Comparison of ENCODE assay signal across 8 mouse cellular contexts in genomic region chr7:19664955-19665841, GRCm38 (mm10). TPM values are rescaled to one million over a fixed set of nuclear protein-coding genes. Genes with fewer than 3 reads are reported as not detected.
DNase-seq lines count a peak whose midpoint lies in the region; ATAC-seq lines count a peak whose summit lies in the region.

Gene Clptm1 (minus strand): TSS chr7:19665033.

- WGBS in heart, embryonic 13.5 days = under 1% methylated on average over 62 of the region's 63 CpGs
- under 1% methylated on average over 63 of the region's 63 CpGs for WGBS in liver, embryonic 12.5 days (ENCODE audit: insufficient replicate concordance)
- under 1% methylated on average over 63 of the region's 63 CpGs for WGBS in stomach, embryonic 15.5 days

- peak within 1 kb of the TSS; percentile 85 for H3K4me2 ChIP-seq in heart, embryonic 13.5 days
- peak within 1 kb of the TSS; percentile 85 for H3K4me2 ChIP-seq in liver, embryonic 12.5 days
- H3K4me2 ChIP-seq in stomach, embryonic 15.5 days = peak within 1 kb of the TSS; percentile 83

- peaks cover 8% of the 10 kb centered on the region for H3K4me1 ChIP-seq in brown adipose tissue, adult 24 weeks (ENCODE audit: control insufficient read depth, insufficient read depth, insufficient read length, low read length)
- H3K4me1 ChIP-seq in heart, embryonic 13.5 days = peaks cover 40% of the 10 kb centered on the region
- H3K4me1 ChIP-seq in liver, embryonic 12.5 days = peaks cover 51% of the 10 kb centered on the region
- peaks cover 22% of the 10 kb centered on the region for H3K4me1 ChIP-seq in stomach, embryonic 15.5 days

- H3K27ac ChIP-seq in brown adipose tissue, adult 24 weeks (replicated peaks; ENCODE audit: low read depth, low read length) = peak within 1 kb of the TSS; percentile 94
- peak within 1 kb of the TSS; percentile 94 for H3K27ac ChIP-seq in heart, embryonic 13.5 days (replicated peaks)
- peak within 1 kb of the TSS; percentile 95 for H3K27ac ChIP-seq in liver, embryonic 12.5 days
- H3K27ac ChIP-seq in stomach, embryonic 15.5 days = peak within 1 kb of the TSS; percentile 96

- peak within 1 kb of the TSS; percentile 86 for H3K4me3 ChIP-seq in brown adipose tissue, adult 24 weeks (ENCODE audit: insufficient read depth, low read depth, low read length)
- peak within 1 kb of the TSS; percentile 100 for H3K4me3 ChIP-seq in heart, embryonic 13.5 days
- H3K4me3 ChIP-seq in liver, embryonic 12.5 days = peak within 1 kb of the TSS; percentile 99
- H3K4me3 ChIP-seq in stomach, embryonic 15.5 days (replicated peaks) = peak within 1 kb of the TSS; percentile 100

- H3K27me3 ChIP-seq in heart, embryonic 13.5 days (replicated peaks) = no peaks in the 10 kb centered on the region
- no peaks in the 10 kb centered on the region; the same call in 1 of the 2 replicates for H3K27me3 ChIP-seq in liver, embryonic 12.5 days (replicated peaks)
- no peaks in the 10 kb centered on the region for H3K27me3 ChIP-seq in stomach, embryonic 15.5 days (replicated peaks)

- ATAC-seq in heart, embryonic 13.5 days (ENCODE audit: extremely low read depth, insufficient number of reproducible peaks, low FRiP score, low TSS enrichment) = peak; percentile 84
- peak; percentile 83 for ATAC-seq in liver, embryonic 12.5 days
- ATAC-seq in stomach, embryonic 15.5 days (ENCODE audit: insufficient read depth, low FRiP score, low read depth) = peak; percentile 88

- DNase-seq in CD4-positive, CD25-positive, alpha-beta regulatory T cell, adult 2 months (ENCODE audit: low read depth, low spot score) = peak; percentile 98
- DNase-seq in fat pad, adult 2 months (ENCODE audit: extremely low read depth, low read depth, low spot score) = peak; percentile 75
- peak; percentile 98 for DNase-seq in kidney, postnatal 10 days
- peak; percentile 98 to 99 for DNase-seq in natural killer cell, adult 2 months (ENCODE audit: low spot score in 2 of 2)

- peaks cover 22% of the 10 kb centered on the region for H3K36me3 ChIP-seq in heart, embryonic 13.5 days
- peaks cover 29% of the 10 kb centered on the region for H3K36me3 ChIP-seq in liver, embryonic 12.5 days
- 0 out of 2 replicates have a peak, but pooled peaks cover 6% of the 10 kb centered on the region for H3K36me3 ChIP-seq in stomach, embryonic 15.5 days

- no peaks in the 10 kb centered on the region for H3K9me3 ChIP-seq in heart, embryonic 13.5 days
- H3K9me3 ChIP-seq in liver, embryonic 12.5 days (replicated peaks) = no peaks in the 10 kb centered on the region
- H3K9me3 ChIP-seq in stomach, embryonic 15.5 days = no peaks in the 10 kb centered on the region

- H3K9ac ChIP-seq in heart, embryonic 13.5 days = peak within 1 kb of the TSS; percentile 99
- H3K9ac ChIP-seq in liver, embryonic 12.5 days = peak within 1 kb of the TSS; percentile 97
- H3K9ac ChIP-seq in stomach, embryonic 15.5 days = peak within 1 kb of the TSS; percentile 99

RNA-seq across cellular contexts. Expression of gene Clptm1, which starts in this region (rescaled TPM):
- polyA plus RNA-seq in brown adipose tissue, adult 24 weeks (2012; ENCODE audit: insufficient read depth, insufficient read length, missing spikeins) = 72.2 and 77.2 TPM in 2 replicates
- polyA plus RNA-seq in heart, embryonic 13.5 days (2015; fragmentation: Nextera tagmentation; extraction: Ambion mirVana) = 74.5 and 74.6 TPM in 2 replicates
- 75.1 and 75.2 TPM in 2 replicates for polyA plus RNA-seq in liver, embryonic 12.5 days (2016; fragmentation: Nextera tagmentation; extraction: Ambion mirVana)
- 79.7 and 85.8 TPM in 2 replicates for polyA plus RNA-seq in stomach, embryonic 15.5 days (2015; fragmentation: Nextera tagmentation; extraction: Ambion mirVana)

Comparison
In these comparisons a context has a peak if more than half of its experiments do, and no peak if none do; other contexts are left out.
1. Peak in every context shown above with its lines: DNase-seq, ATAC-seq, H3K4me3 ChIP-seq and H3K27ac ChIP-seq.